Mouse (Mus musculus) kidney, postnatal 14 days (tissue): Measurements from ENCODE around the gene Nfrkb.
A peak's percentile ranks its signal among the peaks of the same experiment; 100 is the strongest.

Experiments
- DNase-seq: peaks from one replicate; pipeline ENCODE4 v3.0.0; 2022; ENCODE audit warnings: mixed read lengths

Gene Nfrkb

GRCm38 (mm10) chr9:31430011-31430410 is 44.0 kb downstream of the Nfrkb start:
- no peak for DNase-seq

- no peak for DNase-seq
Observed at GRCm38 (mm10) chr9:31431751-31432150, 45.8 kb downstream of the Nfrkb start.

GRCm38 (mm10) chr9:31432336-31432975 is 46.5 kb downstream of the Nfrkb start:
- no peak for DNase-seq

- no peak for DNase-seq
Observed at GRCm38 (mm10) chr9:31433431-31433830, 47.4 kb downstream of the Nfrkb start.

- no peak for DNase-seq
Observed at GRCm38 (mm10) chr9:31435415-31435814, 49.4 kb downstream of the Nfrkb start.

GRCm38 (mm10) chr9:31437861-31438260 is 51.9 kb downstream of the Nfrkb start:
- peak; percentile 55 for DNase-seq

GRCm38 (mm10) chr9:31438834-31439233 is 52.8 kb downstream of the Nfrkb start:
- no peak for DNase-seq

GRCm38 (mm10) chr9:31439341-31439740 is 53.3 kb downstream of the Nfrkb start:
- no peak for DNase-seq

GRCm38 (mm10) chr9:31440366-31440765 is 54.4 kb downstream of the Nfrkb start:
- no peak for DNase-seq

- DNase-seq, result no peak
Observed at GRCm38 (mm10) chr9:31441487-31441886, 55.5 kb downstream of the Nfrkb start.

- DNase-seq, result no peak
Observed at GRCm38 (mm10) chr9:31444236-31444635, 58.2 kb downstream of the Nfrkb start.

GRCm38 (mm10) chr9:31449145-31449772 is 63.3 kb downstream of the Nfrkb start:
- DNase-seq, result no peak

- DNase-seq, result no peak
Observed at GRCm38 (mm10) chr9:31452166-31452565, 66.2 kb downstream of the Nfrkb start.

- no peak for DNase-seq
Observed at GRCm38 (mm10) chr9:31454356-31454755, 68.4 kb downstream of the Nfrkb start.

- no peak for DNase-seq
Observed at GRCm38 (mm10) chr9:31463190-31463589, 77.2 kb downstream of the Nfrkb start.

- DNase-seq, result peak; percentile 39
Observed at GRCm38 (mm10) chr9:31463692-31464474, 77.9 kb downstream of the Nfrkb start, which contains the start of gene Tmem45b. Gene Tmem45b (minus strand): TSS chr9:31464462.
